Mouse (Mus musculus): ENCODE results near the gene Vmn1r142. TPM values are rescaled to one million over a fixed set of nuclear protein-coding genes. Genes with fewer than 3 reads are reported as not detected.
"Not testable (repeated sequence)": the region's sequence is repeated elsewhere in the genome, so short reads cannot be mapped to it uniquely, and the experiment has no call there.

Gene Vmn1r142
- polyA plus RNA-seq (2011; ENCODE audit: insufficient read depth, insufficient read length, low read depth, missing spikeins) = not detected in 2 replicates

- not testable (repeated sequence) for H3K27me3 ChIP-seq (ENCODE audit: control insufficient read depth, insufficient read depth, low read length, poor library complexity, severe bottlenecking); H3K27ac ChIP-seq (ENCODE audit: insufficient read depth, low read length); H3K36me3 ChIP-seq (ENCODE audit: control insufficient read depth, insufficient read depth, low read length, poor library complexity, severe bottlenecking); H3K9ac ChIP-seq (ENCODE audit: low read depth, poor library complexity, severe bottlenecking); H3K4me3 ChIP-seq (ENCODE audit: low read depth, low read length); H3K4me1 ChIP-seq (ENCODE audit: control insufficient read depth, insufficient read depth, low read length); H3K9me3 ChIP-seq (replicated peaks; ENCODE audit: control insufficient read depth, insufficient read depth, low read length, poor library complexity, severe bottlenecking)
Observed at GRCm38 (mm10) chr7:22163935-22164334, at the start of gene Vmn1r142. Gene Vmn1r142, minus strand, starts transcription at chr7:22164035.

DNA sequence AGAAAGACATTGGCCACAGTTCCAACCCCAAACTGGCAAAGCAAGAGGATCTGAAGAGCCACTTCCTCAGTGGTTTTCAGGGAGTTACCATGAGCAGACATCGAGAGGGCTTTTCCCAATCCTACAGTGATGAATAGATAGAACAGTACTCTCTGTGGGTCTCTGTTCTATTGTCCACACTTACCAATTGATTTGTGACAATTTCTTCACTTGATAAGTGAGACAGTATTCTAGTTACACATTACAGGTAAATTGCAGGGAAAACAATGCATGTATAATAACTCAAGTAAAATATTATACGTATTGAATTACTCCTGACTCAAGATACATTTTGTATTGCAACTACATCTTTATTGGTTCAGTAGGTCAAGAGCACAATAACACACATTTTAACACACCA is 37.3 kb upstream of the Vmn1r142 start, which contains the start of gene Gm8653:
TSS of gene Gm8653 (minus strand) at position 101 of the 400 bp plus-strand sequence.
- not testable (repeated sequence) for H3K9ac ChIP-seq (ENCODE audit: low read depth, poor library complexity, severe bottlenecking); H3K4me3 ChIP-seq (ENCODE audit: low read depth, low read length); H3K36me3 ChIP-seq (ENCODE audit: control insufficient read depth, insufficient read depth, low read length, poor library complexity, severe bottlenecking); H3K27ac ChIP-seq (ENCODE audit: insufficient read depth, low read length); H3K9me3 ChIP-seq (replicated peaks; ENCODE audit: control insufficient read depth, insufficient read depth, low read length, poor library complexity, severe bottlenecking); H3K27me3 ChIP-seq (ENCODE audit: control insufficient read depth, insufficient read depth, low read length, poor library complexity, severe bottlenecking); H3K4me1 ChIP-seq (ENCODE audit: control insufficient read depth, insufficient read depth, low read length)

DNA sequence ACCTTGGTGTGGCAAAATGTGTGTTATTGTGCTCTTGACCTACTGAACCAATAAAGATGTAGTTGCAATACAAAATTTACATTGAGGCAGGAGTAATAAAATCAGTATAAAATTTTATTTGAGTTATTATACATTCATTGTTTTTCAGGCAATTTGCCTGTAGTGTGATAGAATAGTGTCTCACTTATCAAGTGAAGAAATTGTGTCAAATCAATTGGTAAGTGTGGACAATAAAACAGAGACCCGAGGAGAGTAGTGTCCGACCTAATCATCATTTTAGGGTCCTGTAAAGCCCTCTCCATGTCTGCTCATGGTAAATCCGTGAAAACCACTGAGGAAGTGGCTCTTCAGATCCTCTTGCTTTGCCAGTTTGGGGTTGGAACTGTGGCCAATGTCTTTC is 25.2 kb upstream of the Vmn1r142 start, which contains the start of gene Vmn1r143:
TSS of gene Vmn1r143 (plus strand) at position 301 of the 400 bp plus-strand sequence.
- H3K4me1 ChIP-seq (ENCODE audit: control insufficient read depth, insufficient read depth, low read length); H3K9me3 ChIP-seq (replicated peaks; ENCODE audit: control insufficient read depth, insufficient read depth, low read length, poor library complexity, severe bottlenecking); H3K36me3 ChIP-seq (ENCODE audit: control insufficient read depth, insufficient read depth, low read length, poor library complexity, severe bottlenecking); H3K4me3 ChIP-seq (ENCODE audit: low read depth, low read length); H3K27me3 ChIP-seq (ENCODE audit: control insufficient read depth, insufficient read depth, low read length, poor library complexity, severe bottlenecking); H3K27ac ChIP-seq (ENCODE audit: insufficient read depth, low read length); H3K9ac ChIP-seq (ENCODE audit: low read depth, poor library complexity, severe bottlenecking): not testable (repeated sequence)

DNA sequence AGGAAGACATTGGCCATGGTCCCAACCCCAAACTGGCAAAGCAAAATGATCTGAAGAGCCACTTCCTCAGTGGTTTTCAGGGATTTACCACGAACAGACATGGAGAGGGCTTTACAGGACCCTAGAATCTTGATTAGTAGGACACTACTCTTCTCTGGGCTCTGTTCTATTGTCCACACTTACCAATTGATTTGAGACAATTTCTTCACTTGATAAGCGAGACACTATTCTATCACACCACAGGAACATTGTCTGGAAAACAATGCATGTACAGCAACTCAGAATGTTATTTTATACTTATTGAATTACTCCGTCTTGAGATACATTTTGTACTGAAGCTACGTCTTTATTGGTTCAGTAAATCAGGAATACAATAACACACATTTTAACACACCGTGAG is 29.2 kb downstream of the Vmn1r142 start, which contains the start of gene Gm10666:
TSS of gene Gm10666 (minus strand) at position 101 of the 400 bp plus-strand sequence.
- not testable (repeated sequence) for H3K27me3 ChIP-seq (ENCODE audit: control insufficient read depth, insufficient read depth, low read length, poor library complexity, severe bottlenecking); H3K4me1 ChIP-seq (ENCODE audit: control insufficient read depth, insufficient read depth, low read length); H3K4me3 ChIP-seq (ENCODE audit: low read depth, low read length); H3K27ac ChIP-seq (ENCODE audit: insufficient read depth, low read length); H3K9ac ChIP-seq (ENCODE audit: low read depth, poor library complexity, severe bottlenecking); H3K9me3 ChIP-seq (replicated peaks; ENCODE audit: control insufficient read depth, insufficient read depth, low read length, poor library complexity, severe bottlenecking); H3K36me3 ChIP-seq (ENCODE audit: control insufficient read depth, insufficient read depth, low read length, poor library complexity, severe bottlenecking)

DNA sequence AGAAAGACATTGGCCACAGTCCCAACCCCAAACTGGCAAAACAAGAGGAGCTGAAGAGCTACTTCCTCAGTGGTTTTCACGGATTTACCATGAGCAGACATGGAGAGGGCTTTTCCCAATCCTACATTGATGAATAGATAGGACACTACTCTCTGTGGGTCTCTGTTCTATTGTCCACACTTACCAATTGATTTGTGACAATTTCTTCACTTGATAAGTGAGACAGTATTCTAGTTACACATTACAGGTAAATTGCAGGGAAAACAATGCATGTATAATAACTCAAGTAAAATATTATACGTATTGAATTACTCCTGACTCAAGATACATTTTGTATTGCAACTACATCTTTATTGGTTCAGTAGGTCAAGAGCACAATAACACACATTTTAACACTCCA is 45.7 kb downstream of the Vmn1r142 start, which contains the start of gene Gm16451:
TSS of gene Gm16451 (minus strand) at position 101 of the 400 bp plus-strand sequence.
- not testable (repeated sequence) for H3K9me3 ChIP-seq (replicated peaks; ENCODE audit: control insufficient read depth, insufficient read depth, low read length, poor library complexity, severe bottlenecking); H3K4me3 ChIP-seq (ENCODE audit: low read depth, low read length); H3K9ac ChIP-seq (ENCODE audit: low read depth, poor library complexity, severe bottlenecking); H3K27ac ChIP-seq (ENCODE audit: insufficient read depth, low read length); H3K4me1 ChIP-seq (ENCODE audit: control insufficient read depth, insufficient read depth, low read length); H3K36me3 ChIP-seq (ENCODE audit: control insufficient read depth, insufficient read depth, low read length, poor library complexity, severe bottlenecking); H3K27me3 ChIP-seq (ENCODE audit: control insufficient read depth, insufficient read depth, low read length, poor library complexity, severe bottlenecking)

Other genes starting within 250 kb of the Vmn1r142 start
- not detected in 2 replicates for gene Gm5891, start 242.7 kb downstream of the Vmn1r142 start, polyA plus RNA-seq (2011; ENCODE audit: insufficient read depth, insufficient read length, low read depth, missing spikeins)
- gene Vmn1r137, start 169.4 kb downstream of the Vmn1r142 start, polyA plus RNA-seq (2011; ENCODE audit: insufficient read depth, insufficient read length, low read depth, missing spikeins) = not detected in 2 replicates
- not detected in 2 replicates for gene Vmn1r138, start 135.1 kb downstream of the Vmn1r142 start, polyA plus RNA-seq (2011; ENCODE audit: insufficient read depth, insufficient read length, low read depth, missing spikeins)
- not detected in 2 replicates for gene Gm6176, start 107.7 kb downstream of the Vmn1r142 start, polyA plus RNA-seq (2011; ENCODE audit: insufficient read depth, insufficient read length, low read depth, missing spikeins)
- not detected in 2 replicates for gene Vmn1r139, start 95.0 kb downstream of the Vmn1r142 start, polyA plus RNA-seq (2011; ENCODE audit: insufficient read depth, insufficient read length, low read depth, missing spikeins)
- not detected in 2 replicates for gene Gm16451, start 45.8 kb downstream of the Vmn1r142 start, polyA plus RNA-seq (2011; ENCODE audit: insufficient read depth, insufficient read length, low read depth, missing spikeins)
- not detected in 2 replicates for gene Gm10666, start 29.3 kb downstream of the Vmn1r142 start, polyA plus RNA-seq (2011; ENCODE audit: insufficient read depth, insufficient read length, low read depth, missing spikeins)
- not detected in 2 replicates for gene Vmn1r143, start 25.3 kb upstream of the Vmn1r142 start, polyA plus RNA-seq (2011; ENCODE audit: insufficient read depth, insufficient read length, low read depth, missing spikeins)
- gene Gm8653, start 37.2 kb upstream of the Vmn1r142 start, polyA plus RNA-seq (2011; ENCODE audit: insufficient read depth, insufficient read length, low read depth, missing spikeins) = not detected in 2 replicates
- not detected in 2 replicates for gene Gm8453, start 65.4 kb upstream of the Vmn1r142 start, polyA plus RNA-seq (2011; ENCODE audit: insufficient read depth, insufficient read length, low read depth, missing spikeins)
- not detected in 2 replicates for gene Gm4187, start 165.7 kb upstream of the Vmn1r142 start, polyA plus RNA-seq (2011; ENCODE audit: insufficient read depth, insufficient read length, low read depth, missing spikeins)
- gene Gm8660, start 207.0 kb upstream of the Vmn1r142 start, polyA plus RNA-seq (2011; ENCODE audit: insufficient read depth, insufficient read length, low read depth, missing spikeins) = not detected in 2 replicates
- gene Vmn1r148, start 249.5 kb upstream of the Vmn1r142 start, polyA plus RNA-seq (2011; ENCODE audit: insufficient read depth, insufficient read length, low read depth, missing spikeins) = not detected in 2 replicates